Mouse (Mus musculus) liver, adult 2 months (tissue): ENCODE data around the gene Kirrel.

Experiments used
- CTCF ChIP-seq: fragments of 200-500 bp; IDR thresholded peaks from 2 replicates; pipeline ENCODE4 v1.5.1; 2011; ENCODE audit warnings: low read depth, low read length, control low read depth
- POLR2A ChIP-seq: fragments of 200-500 bp; IDR thresholded peaks from 2 replicates; pipeline ENCODE4 v1.6.1; 2011; ENCODE audit warnings: low read length, control low read depth; ENCODE audit not compliant: insufficient read depth; ENCODE audit errors: extremely low read depth

GRCm38 (mm10) chr3:87172351-87173102, 2.0 kb downstream of the Kirrel start:
- TF ChIP-seq CTCF (no peak), POLR2A (no peak)
